1 mouse cellular context compared by ENCODE assay signal in the genomic region with DNA sequence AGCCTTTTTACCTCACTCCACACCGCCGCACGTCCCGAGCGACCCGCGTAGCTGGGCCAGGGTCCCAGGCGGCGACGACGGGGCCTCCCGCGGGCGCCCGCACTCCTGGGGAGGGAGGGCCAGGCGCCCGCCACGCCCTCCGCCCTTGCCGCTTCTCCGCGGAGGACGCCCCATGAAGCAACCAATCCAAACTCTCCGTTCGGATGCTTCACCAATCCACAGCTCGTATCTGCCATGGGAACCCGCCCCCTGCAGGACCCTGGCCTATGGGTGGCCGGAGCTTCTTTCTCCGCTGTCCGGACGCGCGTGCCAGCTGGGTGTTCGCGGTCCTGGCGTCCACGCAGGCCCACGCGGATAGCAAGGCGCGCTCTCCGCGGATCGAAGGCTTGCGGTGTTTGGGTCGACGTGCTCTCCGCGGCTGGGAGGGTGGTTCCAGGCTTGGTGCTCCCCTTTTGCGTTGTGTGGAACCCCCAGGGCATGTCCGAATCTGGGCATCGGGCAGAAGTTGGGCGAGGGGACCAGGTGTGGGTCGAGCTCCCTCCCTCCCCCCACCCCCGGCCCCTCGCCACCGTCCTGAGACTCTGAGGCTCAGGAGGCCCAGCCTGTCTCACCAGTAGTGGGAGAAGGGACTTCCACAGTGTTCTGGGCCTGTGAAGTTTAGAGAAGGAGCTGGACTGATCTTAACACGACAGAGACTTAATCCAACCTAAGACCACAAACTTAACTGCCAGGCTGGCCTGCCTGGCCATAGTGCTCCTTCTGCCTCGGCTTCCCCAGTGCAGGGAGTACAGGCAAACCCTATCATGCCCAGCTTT.
A peak's percentile ranks its signal among the peaks of the same experiment; 100 is the strongest.
TF ChIP-seq lines count a peak whose summit lies in the region.

A gene (minus strand): TSS at position 134 of the 815 bp plus-strand sequence.

TF ChIP-seq in MEL, 35 proteins besides CTCF, POLR2A, EP300 and RAD21 (continued from another document):
- no peak for TF ChIP-seq GATA1 (IDR thresholded peaks at IDR 0.05; ENCODE audit: low read depth, low read length)
- no peak for TF ChIP-seq ELF1 (IDR thresholded peaks at IDR 0.05; ENCODE audit: low read depth, low read length)
- no peak for TF ChIP-seq GABPA (IDR thresholded peaks at IDR 0.05; ENCODE audit: low read depth, low read length)
- TF ChIP-seq SMC3 (IDR thresholded peaks at IDR 0.05; ENCODE audit: low read depth, low read length): no peak
- no peak; the same call in 1 of the 2 replicates for TF ChIP-seq CHD1 (IDR thresholded peaks at IDR 0.05; ENCODE audit: low read depth, low read length)
- TF ChIP-seq BHLHE40 (IDR thresholded peaks at IDR 0.05; ENCODE audit: borderline replicate concordance, low read depth, low read length): no peak
- TF ChIP-seq TCF12 (IDR thresholded peaks at IDR 0.05; ENCODE audit: low read depth, low read length): no peak
- TF ChIP-seq MYB (IDR thresholded peaks at IDR 0.05; ENCODE audit: low read depth, low read length): no peak
- peak; percentile 84; the same call in 1 of the 2 replicates for TF ChIP-seq MAZ (IDR thresholded peaks at IDR 0.05; ENCODE audit: low read depth, low read length)
- TF ChIP-seq MYC (IDR thresholded peaks at IDR 0.05; ENCODE audit: low read depth, low read length): peak; percentile 84
- no peak; the same call in 1 of the 2 replicates for TF ChIP-seq KAT2A (conservative IDR thresholded peaks at IDR 0.05; ENCODE audit: low read depth, low read length)
- no peak for TF ChIP-seq USF1 (IDR thresholded peaks at IDR 0.05; ENCODE audit: low read depth, low read length)
- no peak for TF ChIP-seq ZKSCAN1 (IDR thresholded peaks at IDR 0.05; ENCODE audit: low read depth, low read length)
- no peak for TF ChIP-seq USF2 (IDR thresholded peaks at IDR 0.05; ENCODE audit: borderline replicate concordance in 1 of 2, insufficient read depth in 1 of 2, low read depth in 1 of 2, low read length in 2 of 2)
- TF ChIP-seq CHD2 (IDR thresholded peaks at IDR 0.05; ENCODE audit: low read length): peak; percentile 82
TF ChIP-seq in MEL: peak in this region for 13.
